Mouse (Mus musculus) liver, adult 2 months (tissue): ENCODE data around the gene Slc22a8.

Experiments
- CTCF ChIP-seq: fragments of 200-500 bp; IDR thresholded peaks from 2 replicates; pipeline ENCODE4 v1.5.1; 2011; ENCODE audit warnings: low read depth, low read length, control low read depth
- POLR2A ChIP-seq: fragments of 200-500 bp; IDR thresholded peaks from 2 replicates; pipeline ENCODE4 v1.6.1; 2011; ENCODE audit warnings: low read length, control low read depth; ENCODE audit not compliant: insufficient read depth; ENCODE audit errors: extremely low read depth

GRCm38 (mm10) chr19:8564469-8564868, 26.6 kb upstream of the Slc22a8 start:
- TF ChIP-seq CTCF (no peak), POLR2A (no peak)
